Mouse (Mus musculus) embryonic facial prominence, embryonic 14.5 days (tissue): ENCODE data around the gene Cadm1. TPM values are rescaled to one million over a fixed set of nuclear protein-coding genes. Genes with fewer than 3 reads are reported as not detected.
A peak's percentile ranks its signal among the peaks of the same experiment; 100 is the strongest.

Experiments
- ATAC-seq: fragments of 200-750 bp; cut with Nextera tagmentation; 2 replicates; pipeline ENCODE4 v1.8.0; 2017; ENCODE audit warnings: low read depth, moderate number of reproducible peaks, moderate TSS enrichment
- DNase-seq: peaks from one replicate; pipeline ENCODE4 v3.0.0-alpha.2; 2015; ENCODE audit warnings: low spot score
- H3K27ac ChIP-seq: fragments of 300-500 bp; sonication (generic); replicated peaks from 2 replicates; pipeline ENCODE4 v1.5.1; 2014; ENCODE audit warnings: low read depth, mild to moderate bottlenecking, low read length, moderate library complexity
- H3K27me3 ChIP-seq: fragments of 300-500 bp; sonication (generic); replicated peaks from 2 replicates; pipeline ENCODE4 v1.6.1; 2014; ENCODE audit warnings: low read length; ENCODE audit not compliant: control insufficient read depth, insufficient read depth
- H3K36me3 ChIP-seq: fragments of 300-500 bp; sonication (generic); 2 replicates; pipeline ENCODE4 v1.6.1; 2014; ENCODE audit warnings: low read length, mixed read lengths; ENCODE audit not compliant: control insufficient read depth, insufficient read depth
- H3K4me1 ChIP-seq: fragments of 300-500 bp; sonication (generic); 2 replicates; pipeline ENCODE4 v1.6.1; 2014; ENCODE audit warnings: antibody characterized with exemption, low read length; ENCODE audit not compliant: control insufficient read depth, insufficient read depth
- H3K4me2 ChIP-seq: fragments of 300-500 bp; sonication (generic); 2 replicates; pipeline ENCODE4 v1.6.1; 2014; ENCODE audit warnings: low read depth, mild to moderate bottlenecking, low read length, moderate library complexity, mixed read lengths
- H3K4me3 ChIP-seq: fragments of 300-500 bp; sonication (generic); 2 replicates; pipeline ENCODE4 v1.5.1; 2014; ENCODE audit warnings: low read depth, mild to moderate bottlenecking, low read length
- H3K9ac ChIP-seq: fragments of 300-500 bp; sonication (generic); 2 replicates; pipeline ENCODE4 v1.6.1; 2014; ENCODE audit warnings: low read depth, mild to moderate bottlenecking, low read length, moderate library complexity, mixed read lengths
- H3K9me3 ChIP-seq: fragments of 300-500 bp; sonication (generic); 2 replicates; pipeline ENCODE4 v1.6.1; 2016; ENCODE audit warnings: low read length; ENCODE audit not compliant: control insufficient read depth
- WGBS: fragments of 180-500 bp; shearing (Covaris S2); extraction: QIAGEN DNeasy Blood & Tissue Kit; methylation state at CpG from one replicate; pipeline ENCODE4 v1.1.7; 2014; 5-methylcytosine and 5-hydroxymethylcytosine counted together
- polyA plus RNA-seq: library from polyadenylated mRNA; unstranded; fragments of >200 nt; fragmentation: Nextera tagmentation; extraction: Ambion mirVana; gene quantifications from 2 replicates; pipeline ENCODE4 v1.2.1, GENCODE M21; 2014

Gene Cadm1
- polyA plus RNA-seq, 1 experiment from 2014 or later, result 76.2 TPM

DNA sequence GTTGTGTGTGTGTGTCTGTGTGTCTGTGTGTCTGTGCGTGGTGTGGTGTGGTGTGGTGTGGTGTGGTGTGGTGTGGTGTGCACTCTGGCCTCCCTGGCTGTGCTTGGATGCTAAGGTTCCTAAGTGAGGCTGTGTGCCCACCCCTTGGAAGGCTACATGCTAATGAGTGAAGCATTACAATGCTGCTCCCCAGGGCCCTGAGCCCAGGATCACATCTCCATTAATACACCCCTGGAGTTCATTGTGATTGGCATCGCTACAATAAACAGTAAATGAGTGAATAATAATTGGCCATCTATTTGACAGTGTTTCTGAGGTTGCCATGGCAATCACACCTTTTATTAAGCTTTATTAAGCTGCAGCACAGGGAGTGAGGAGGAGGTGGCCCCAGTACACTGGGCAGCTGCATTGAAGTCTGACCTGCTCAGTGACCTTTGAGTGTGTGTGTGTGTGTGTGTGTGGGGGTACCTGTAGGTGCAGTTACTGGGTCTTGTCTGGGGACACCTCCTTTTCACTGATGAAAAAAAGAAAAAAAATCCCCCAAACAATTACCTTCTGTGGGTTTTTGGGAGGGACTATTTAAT lies 374.5 kb downstream of the Cadm1 start:
- H3K27ac ChIP-seq, result no peak overlapping the region
- ATAC-seq, result no peak
- peak; percentile 12 for DNase-seq
- no peaks in the 10 kb centered on the region for H3K36me3 ChIP-seq
- H3K27me3 ChIP-seq, result no peaks in the 10 kb centered on the region
- H3K4me3 ChIP-seq, result no peak overlapping the region
- no peaks in the 10 kb centered on the region for H3K4me1 ChIP-seq
- no peak overlapping the region for H3K9ac ChIP-seq
- H3K9me3 ChIP-seq, result no peaks in the 10 kb centered on the region
- 69% methylated on average over 2 of the region's 2 CpGs for WGBS
- no peak overlapping the region for H3K4me2 ChIP-seq

- ATAC-seq, result no peak
- Histone ChIP-seq H3K4me2 (no peak overlapping the region), H3K4me1 (no peaks in the 10 kb centered on the region), H3K4me3 (no peak overlapping the region), H3K27me3 (no peaks in the 10 kb centered on the region), H3K27ac (no peak overlapping the region), H3K9ac (no peak overlapping the region), H3K36me3 (no peaks in the 10 kb centered on the region), H3K9me3 (no peaks in the 10 kb centered on the region)
- 33% methylated on average over 6 of the region's 6 CpGs for WGBS
- no peak for DNase-seq
These were observed 376.5 kb downstream of the Cadm1 start for GRCm38 (mm10) chr9:47906521-47906920.
